Mouse (Mus musculus) heart, postnatal 0 days (tissue): Measurements from ENCODE around the gene Pdlim7.

Source experiments
- CTCF ChIP-seq: IDR thresholded peaks from 2 replicates; pipeline ENCODE4 v1.5.1; 2016; ENCODE audit warnings: antibody characterized with exemption, control low read depth, low read depth
- EP300 ChIP-seq: IDR thresholded peaks from 2 replicates; pipeline ENCODE4 v1.6.1; 2016; ENCODE audit warnings: antibody characterized with exemption, low read depth

GRCm38 (mm10) chr13:55525733-55526553 is 12.5 kb upstream of the Pdlim7 start:
- TF ChIP-seq EP300 = no peak
- TF ChIP-seq CTCF = no peak
